Mouse (Mus musculus): Measurements from ENCODE around the gene Cacna1d. TPM values are rescaled to one million over a fixed set of nuclear protein-coding genes. Genes with fewer than 3 reads are reported as not detected.

The Cacna1d gene
- polyA plus RNA-seq, 1 experiment from 2014 or later = 7.2 TPM

GRCm38 (mm10) chr14:29997345-29997744 lies 493.9 kb downstream of the Cacna1d start:
- Histone ChIP-seq H3K9me3 (ENCODE audit: control insufficient read depth, low read length) (no peaks in the 10 kb centered on the region), H3K27me3 (replicated peaks; ENCODE audit: control insufficient read depth, insufficient read depth, low read length) (no peaks in the 10 kb centered on the region), H3K36me3 (ENCODE audit: control insufficient read depth, insufficient read depth, low read length) (peaks cover 46% of the 10 kb centered on the region), H3K9ac (ENCODE audit: low read length) (no peak overlapping the region), H3K4me1 (replicated peaks; ENCODE audit: control insufficient read depth, insufficient read depth, low read length) (no peaks in the 10 kb centered on the region), H3K4me2 (ENCODE audit: low read length) (no peak overlapping the region), H3K4me3 (ENCODE audit: low read depth, low read length) (no peak overlapping the region), H3K27ac (ENCODE audit: low read depth) (no peak overlapping the region)
- ATAC-seq (replicated peaks; ENCODE audit: low FRiP score, low TSS enrichment, low read depth) = no peak
- no peak for DNase-seq (ENCODE audit: low spot score)

GRCm38 (mm10) chr14:29996000-29996751 lies 495.1 kb downstream of the Cacna1d start:
- WGBS = 84% methylated on average over 11 of the region's 11 CpGs
- no peak overlapping the region for H3K4me3 ChIP-seq (ENCODE audit: low read depth, low read length)
- DNase-seq (ENCODE audit: low spot score) (no peak), ATAC-seq (replicated peaks; ENCODE audit: low FRiP score, low TSS enrichment, low read depth) (peak; percentile 59)
- no peak overlapping the region for H3K9ac ChIP-seq (ENCODE audit: low read length)
- H3K27me3 ChIP-seq (replicated peaks; ENCODE audit: control insufficient read depth, insufficient read depth, low read length) = no peaks in the 10 kb centered on the region
- H3K36me3 ChIP-seq (ENCODE audit: control insufficient read depth, insufficient read depth, low read length) = peaks cover 58% of the 10 kb centered on the region
- H3K4me2 ChIP-seq (ENCODE audit: low read length) = no peak overlapping the region
- H3K4me1 ChIP-seq (replicated peaks; ENCODE audit: control insufficient read depth, insufficient read depth, low read length) = no peaks in the 10 kb centered on the region
- H3K9me3 ChIP-seq (ENCODE audit: control insufficient read depth, low read length) = no peaks in the 10 kb centered on the region
- no peak overlapping the region for H3K27ac ChIP-seq (ENCODE audit: low read depth)

GRCm38 (mm10) chr14:29994976-29995375 lies 496.3 kb downstream of the Cacna1d start:
- H3K4me3 ChIP-seq (ENCODE audit: low read depth, low read length) = no peak overlapping the region
- H3K4me2 ChIP-seq (ENCODE audit: low read length) = no peak overlapping the region
- H3K9me3 ChIP-seq (ENCODE audit: control insufficient read depth, low read length) = no peaks in the 10 kb centered on the region
- no peak for DNase-seq (ENCODE audit: low spot score)
- peaks cover 70% of the 10 kb centered on the region for H3K36me3 ChIP-seq (ENCODE audit: control insufficient read depth, insufficient read depth, low read length)
- H3K4me1 ChIP-seq (replicated peaks; ENCODE audit: control insufficient read depth, insufficient read depth, low read length) = no peaks in the 10 kb centered on the region
- no peak for ATAC-seq (replicated peaks; ENCODE audit: low FRiP score, low TSS enrichment, low read depth)
- 84% methylated on average over 4 of the region's 4 CpGs for WGBS
- no peak overlapping the region for H3K9ac ChIP-seq (ENCODE audit: low read length)
- no peak overlapping the region for H3K27ac ChIP-seq (ENCODE audit: low read depth)
- H3K27me3 ChIP-seq (replicated peaks; ENCODE audit: control insufficient read depth, insufficient read depth, low read length) = no peaks in the 10 kb centered on the region

Other genes starting within 250 kb of the Cacna1d start
- 25.9 and 29.5 TPM in 2 replicates for gene Dcp1a, start 11.9 kb downstream of the Cacna1d start, polyA plus RNA-seq (2014; fragmentation: Nextera tagmentation; extraction: Ambion mirVana)
- 134 and 167 TPM in 2 replicates for gene Tkt, start 56.9 kb upstream of the Cacna1d start, polyA plus RNA-seq (2014; fragmentation: Nextera tagmentation; extraction: Ambion mirVana)
- gene Prkcd, start 134.8 kb upstream of the Cacna1d start, polyA plus RNA-seq (2014; fragmentation: Nextera tagmentation; extraction: Ambion mirVana) = 43.2 and 46.5 TPM in 2 replicates
- gene Rft1, start 162.9 kb upstream of the Cacna1d start, polyA plus RNA-seq (2014; fragmentation: Nextera tagmentation; extraction: Ambion mirVana) = 15.7 and 16.6 TPM in 2 replicates
- gene Sfmbt1, start 223.4 kb upstream of the Cacna1d start, polyA plus RNA-seq (2014; fragmentation: Nextera tagmentation; extraction: Ambion mirVana) = 12.6 and 14.9 TPM in 2 replicates